Mouse (Mus musculus): Measurements from ENCODE around the gene Rgs13.

- TF ChIP-seq CTCF (IDR thresholded peaks at IDR 0.05; ENCODE audit: low read depth) (no peak), EP300 (optimal IDR thresholded peaks at IDR 0.05) (no peak)
Measured at GRCm38 (mm10) chr1:144166275-144166674, 10.9 kb downstream of the Rgs13 start.
